Comparison of ENCODE assay signal across 8 mouse cellular contexts in the genomic region with DNA sequence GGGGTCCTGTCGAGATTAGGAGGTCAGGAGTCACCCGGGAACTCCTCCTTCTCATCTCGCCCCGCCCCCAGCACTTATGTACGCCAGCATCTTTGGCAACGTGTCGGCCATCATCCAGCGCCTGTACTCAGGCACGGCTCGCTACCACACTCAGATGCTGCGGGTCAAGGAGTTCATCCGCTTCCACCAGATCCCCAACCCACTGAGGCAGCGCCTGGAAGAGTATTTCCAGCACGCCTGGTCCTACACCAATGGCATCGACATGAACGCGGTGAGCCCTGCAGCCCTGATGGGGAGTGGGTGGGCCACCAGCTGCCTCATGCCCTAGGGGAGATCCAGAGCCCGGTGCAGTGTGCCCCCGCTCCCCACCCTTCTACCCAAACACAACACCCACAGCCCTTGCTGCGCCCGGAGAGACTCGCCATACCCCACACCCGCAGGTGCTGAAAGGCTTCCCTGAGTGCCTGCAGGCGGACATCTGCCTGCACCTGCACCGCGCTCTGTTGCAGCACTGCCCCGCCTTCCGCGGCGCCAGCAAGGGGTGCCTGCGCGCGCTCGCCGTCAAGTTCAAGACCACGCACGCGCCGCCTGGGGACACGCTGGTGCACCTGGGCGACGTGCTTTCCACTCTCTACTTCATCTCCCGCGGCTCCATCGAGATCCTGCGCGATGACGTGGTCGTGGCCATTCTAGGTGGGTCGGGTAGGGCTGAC. TPM values are rescaled to one million over a fixed set of nuclear protein-coding genes. Genes with fewer than 3 reads are reported as not detected.
DNase-seq lines count a peak whose midpoint lies in the region; ATAC-seq lines count a peak whose summit lies in the region.

No protein-coding gene starts in this region.

- no peak overlapping the region for H3K27ac ChIP-seq in kidney, embryonic 14.5 days (ENCODE audit: low read depth, low read length)
- no peak overlapping the region for H3K27ac ChIP-seq in hindbrain, embryonic 11.5 days (ENCODE audit: low read depth, low read length)
- H3K27ac ChIP-seq in limb, embryonic 10.5 days: no peak overlapping the region

- DNase-seq in kidney, adult 9 months: no peak
- DNase-seq in cerebellum, postnatal 14 days: peak; percentile 46 to 59
- DNase-seq in hindbrain, embryonic 11.5 days (ENCODE audit: low spot score): peak; percentile 60
- DNase-seq in limb, embryonic 10.5 days (ENCODE audit: low spot score): peak; percentile 45
- DNase-seq in right cerebral cortex, adult 18-20 months: peak; percentile 72
- DNase-seq in c-Kit-positive CD71-positive TER-119-positive erythroid progenitor cells, embryonic 14.5 days (ENCODE audit: low spot score): no peak

- H3K4me2 ChIP-seq in kidney, embryonic 14.5 days (replicated peaks; ENCODE audit: low read depth, low read length): peak overlapping the region; percentile 54
- peak overlapping the region; percentile 86 for H3K4me2 ChIP-seq in hindbrain, embryonic 11.5 days (replicated peaks; ENCODE audit: low read depth, low read length)

- WGBS in kidney, embryonic 14.5 days: under 1% methylated on average over 50 of the region's 50 CpGs
- 2% methylated on average over 50 of the region's 50 CpGs for WGBS in hindbrain, embryonic 11.5 days
- 2% methylated on average over 50 of the region's 50 CpGs for WGBS in limb, embryonic 10.5 days

- no peaks in the 10 kb centered on the region for H3K9me3 ChIP-seq in kidney, embryonic 14.5 days (ENCODE audit: control insufficient read depth, low read length)
- H3K9me3 ChIP-seq in hindbrain, embryonic 11.5 days (ENCODE audit: control insufficient read depth, low read length): no peaks in the 10 kb centered on the region
- no peaks in the 10 kb centered on the region for H3K9me3 ChIP-seq in limb, embryonic 10.5 days (replicated peaks)

- peak overlapping the region; percentile 47 for H3K9ac ChIP-seq in kidney, embryonic 14.5 days (ENCODE audit: low read depth, low read length)
- H3K9ac ChIP-seq in hindbrain, embryonic 11.5 days (ENCODE audit: low read depth, low read length): peak overlapping the region; percentile 49; the same call in 1 of the 2 replicates

- no peaks in the 10 kb centered on the region for H3K36me3 ChIP-seq in kidney, embryonic 14.5 days (ENCODE audit: control insufficient read depth, insufficient read depth, low read length)
- H3K36me3 ChIP-seq in hindbrain, embryonic 11.5 days (ENCODE audit: control insufficient read depth, insufficient read depth, low read length): no peaks in the 10 kb centered on the region
- no peaks in the 10 kb centered on the region for H3K36me3 ChIP-seq in limb, embryonic 10.5 days

- ATAC-seq in kidney, embryonic 14.5 days (ENCODE audit: low FRiP score, low TSS enrichment): peak; percentile 43; the same call in 1 of the 2 replicates
- ATAC-seq in hindbrain, embryonic 11.5 days (ENCODE audit: low FRiP score): peak; percentile 64; the same call in 1 of the 2 replicates
- ATAC-seq in monocyte, adult 5-6 weeks (replicated peaks; ENCODE audit: insufficient number of reproducible peaks, low FRiP score, low TSS enrichment, poor library complexity, severe bottlenecking): no peak

- H3K27me3 ChIP-seq in kidney, embryonic 14.5 days (ENCODE audit: control insufficient read depth, insufficient read depth, low read length): peaks cover 7% of the 10 kb centered on the region
- peaks cover 5% of the 10 kb centered on the region; the same call in 1 of the 2 replicates for H3K27me3 ChIP-seq in hindbrain, embryonic 11.5 days (ENCODE audit: control insufficient read depth, insufficient read depth, low read length)
- peaks cover 48% of the 10 kb centered on the region for H3K27me3 ChIP-seq in limb, embryonic 10.5 days (ENCODE audit: low read depth, poor library complexity, severe bottlenecking)

- no peaks in the 10 kb centered on the region for H3K4me1 ChIP-seq in kidney, embryonic 14.5 days (ENCODE audit: control insufficient read depth, insufficient read depth, low read length)
- H3K4me1 ChIP-seq in hindbrain, embryonic 11.5 days (replicated peaks; ENCODE audit: control insufficient read depth, insufficient read depth, low read length): 0 out of 2 replicates have a peak, but pooled peaks cover 2% of the 10 kb centered on the region
- peaks cover 10% of the 10 kb centered on the region for H3K4me1 ChIP-seq in limb, embryonic 10.5 days

- H3K4me3 ChIP-seq in kidney, embryonic 14.5 days (ENCODE audit: low read length): peak overlapping the region; percentile 27
- H3K4me3 ChIP-seq in hindbrain, embryonic 11.5 days (ENCODE audit: low read depth, low read length): peak overlapping the region; percentile 37
- peak overlapping the region; percentile 44 for H3K4me3 ChIP-seq in limb, embryonic 10.5 days

RNA-seq across cellular contexts. Expression of a gene that starts 12.3 kb away (rescaled TPM):
- 0.10 and 0.14 TPM in 2 replicates for polyA plus RNA-seq in kidney, embryonic 14.5 days (2014; fragmentation: Nextera tagmentation; extraction: Ambion mirVana)
- polyA plus RNA-seq in hindbrain, embryonic 11.5 days (2014; fragmentation: Nextera tagmentation; extraction: Ambion mirVana): 0.46 and 0.75 TPM in 2 replicates
- polyA plus RNA-seq in limb, embryonic 10.5 days (2016; fragmentation: Nextera tagmentation; extraction: Ambion mirVana): 0.24 and 0.36 TPM in 2 replicates
- 0.97 TPM in 1 of 3 replicates, not detected in the others for total RNA-seq in monocyte, adult 5-6 weeks (2017)

RNA-seq across cellular contexts. Expression of a gene that starts 16.5 kb away (rescaled TPM):
- 43.7 and 68.8 TPM in 2 replicates for polyA plus RNA-seq in kidney, embryonic 14.5 days (2014; fragmentation: Nextera tagmentation; extraction: Ambion mirVana)
- 70.1 and 77.6 TPM in 2 replicates for polyA plus RNA-seq in hindbrain, embryonic 11.5 days (2014; fragmentation: Nextera tagmentation; extraction: Ambion mirVana)
- polyA plus RNA-seq in limb, embryonic 10.5 days (2016; fragmentation: Nextera tagmentation; extraction: Ambion mirVana): 85.5 and 95.1 TPM in 2 replicates
- 35.3 to 62.0 TPM (median 35.7 TPM) in 3 replicates for total RNA-seq in monocyte, adult 5-6 weeks (2017)

RNA-seq across cellular contexts. Expression of a gene that starts 25.7 kb away (rescaled TPM):
- not detected in 2 replicates for polyA plus RNA-seq in kidney, embryonic 14.5 days (2014; fragmentation: Nextera tagmentation; extraction: Ambion mirVana)
- not detected in 2 replicates for polyA plus RNA-seq in hindbrain, embryonic 11.5 days (2014; fragmentation: Nextera tagmentation; extraction: Ambion mirVana)
- not detected in 2 replicates for polyA plus RNA-seq in limb, embryonic 10.5 days (2016; fragmentation: Nextera tagmentation; extraction: Ambion mirVana)
- 0.19 TPM in 1 of 3 replicates, not detected in the others for total RNA-seq in monocyte, adult 5-6 weeks (2017)

RNA-seq across cellular contexts. Expression of a gene that starts 45.7 kb away (rescaled TPM):
- polyA plus RNA-seq in kidney, embryonic 14.5 days (2014; fragmentation: Nextera tagmentation; extraction: Ambion mirVana): 10.3 and 11.3 TPM in 2 replicates
- polyA plus RNA-seq in hindbrain, embryonic 11.5 days (2014; fragmentation: Nextera tagmentation; extraction: Ambion mirVana): 8.7 and 11.7 TPM in 2 replicates
- polyA plus RNA-seq in limb, embryonic 10.5 days (2016; fragmentation: Nextera tagmentation; extraction: Ambion mirVana): 14.3 and 14.6 TPM in 2 replicates
- 9.0 to 12.7 TPM (median 10.2 TPM) in 3 replicates for total RNA-seq in monocyte, adult 5-6 weeks (2017)

RNA-seq across cellular contexts. Expression of a gene that starts 52.5 kb away (rescaled TPM):
- 1.4 and 4.8 TPM in 2 replicates for polyA plus RNA-seq in kidney, embryonic 14.5 days (2014; fragmentation: Nextera tagmentation; extraction: Ambion mirVana)
- polyA plus RNA-seq in hindbrain, embryonic 11.5 days (2014; fragmentation: Nextera tagmentation; extraction: Ambion mirVana): 0.46 and 0.53 TPM in 2 replicates
- 0.08 and 0.16 TPM in 2 replicates for polyA plus RNA-seq in limb, embryonic 10.5 days (2016; fragmentation: Nextera tagmentation; extraction: Ambion mirVana)
- 365 to 424 TPM (median 376 TPM) in 3 replicates for total RNA-seq in monocyte, adult 5-6 weeks (2017)

Comparison
In these comparisons a context has a peak if more than half of its experiments do, and no peak if none do; other contexts are left out.
1. DNase-seq: peak in cerebellum, postnatal 14 days (2 of 2), hindbrain, embryonic 11.5 days (single experiment), limb, embryonic 10.5 days (single experiment) and right cerebral cortex, adult 18-20 months (single experiment); none in kidney, adult 9 months (single experiment) and c-Kit-positive CD71-positive TER-119-positive erythroid progenitor cells, embryonic 14.5 days (single experiment).
2. Peak in every context shown above with its lines, with median percentiles within 50 percentile points of each other: H3K4me3 ChIP-seq.